Mouse (Mus musculus): ENCODE measurements at regions not wholly inside any gene's neighbourhood (a gene's known extent, or its start where the extent isn't known, plus 50 kb on each side); places are given as distances from the start of the nearest gene placed in this dataset.
A peak's percentile ranks its signal among the peaks of the same experiment; 100 is the strongest.

GRCm38 (mm10) chr16:92976097-92976496 lies 150.1 kb upstream of the Runx1 start:
- DNase-seq (ENCODE audit: low read depth, low spot score) = no peak

- DNase-seq (ENCODE audit: low read depth, low spot score) = no peak
Measured at GRCm38 (mm10) chr16:92975090-92975489, 149.1 kb upstream of the Runx1 start.

- no peak for DNase-seq (ENCODE audit: low read depth, low spot score)
Measured at GRCm38 (mm10) chr16:92972681-92973080, 146.7 kb upstream of the Runx1 start.

GRCm38 (mm10) chr16:92971956-92972355 lies 146.0 kb upstream of the Runx1 start:
- no peak for DNase-seq (ENCODE audit: low read depth, low spot score)

GRCm38 (mm10) chr16:92970587-92970986 lies 144.6 kb upstream of the Runx1 start:
- no peak for DNase-seq (ENCODE audit: low read depth, low spot score)

- DNase-seq (ENCODE audit: low read depth, low spot score) = no peak
Measured at GRCm38 (mm10) chr16:92969036-92969435, 143.1 kb upstream of the Runx1 start.

- no peak for DNase-seq (ENCODE audit: low read depth, low spot score)
Measured at GRCm38 (mm10) chr16:92966069-92966866, 140.3 kb upstream of the Runx1 start.

- no peak for DNase-seq (ENCODE audit: low read depth, low spot score)
Measured at GRCm38 (mm10) chr16:92965651-92966050, 139.7 kb upstream of the Runx1 start.

GRCm38 (mm10) chr16:92963582-92963981 lies 137.6 kb upstream of the Runx1 start:
- no peak for DNase-seq (ENCODE audit: low read depth, low spot score)

- DNase-seq (ENCODE audit: low read depth, low spot score) = no peak
Measured at GRCm38 (mm10) chr16:92961361-92961760, 135.4 kb upstream of the Runx1 start.

GRCm38 (mm10) chr16:92960740-92961139 lies 134.8 kb upstream of the Runx1 start:
- no peak for DNase-seq (ENCODE audit: low read depth, low spot score)

GRCm38 (mm10) chr16:92958967-92959366 lies 133.0 kb upstream of the Runx1 start:
- no peak for DNase-seq (ENCODE audit: low read depth, low spot score)

- DNase-seq (ENCODE audit: low read depth, low spot score) = no peak
Measured at GRCm38 (mm10) chr16:92958146-92958545, 132.2 kb upstream of the Runx1 start.

GRCm38 (mm10) chr16:92955508-92955907 lies 129.6 kb upstream of the Runx1 start:
- no peak for DNase-seq (ENCODE audit: low read depth, low spot score)

GRCm38 (mm10) chr16:92955087-92955486 lies 129.1 kb upstream of the Runx1 start:
- no peak for DNase-seq (ENCODE audit: low read depth, low spot score)

GRCm38 (mm10) chr16:92953936-92954654 lies 128.1 kb upstream of the Runx1 start:
- DNase-seq (ENCODE audit: low read depth, low spot score) = no peak

- DNase-seq (ENCODE audit: low read depth, low spot score) = no peak
Measured at GRCm38 (mm10) chr16:92952336-92953097, 126.6 kb upstream of the Runx1 start.

GRCm38 (mm10) chr16:92951516-92951915 lies 125.6 kb upstream of the Runx1 start:
- DNase-seq (ENCODE audit: low read depth, low spot score) = no peak

GRCm38 (mm10) chr16:92948494-92948893 lies 122.5 kb upstream of the Runx1 start:
- DNase-seq (ENCODE audit: low read depth, low spot score) = no peak

GRCm38 (mm10) chr16:92946554-92946953 lies 120.6 kb upstream of the Runx1 start:
- DNase-seq (ENCODE audit: low read depth, low spot score) = peak; percentile 27

- peak; percentile 32 for DNase-seq (ENCODE audit: low read depth, low spot score)
Measured at GRCm38 (mm10) chr16:92943901-92944300, 118.0 kb upstream of the Runx1 start.

GRCm38 (mm10) chr16:92939618-92940017 lies 113.7 kb upstream of the Runx1 start:
- DNase-seq (ENCODE audit: low read depth, low spot score) = no peak

Measured in CD4-positive helper T cell, adult 2 months (primary cell).